Mouse (Mus musculus) cortical plate, adult 2 months (tissue): ENCODE data around the gene Cd47. TPM values are rescaled to one million over a fixed set of nuclear protein-coding genes. Genes with fewer than 3 reads are reported as not detected.

ENCODE experiments used
- H3K27ac ChIP-seq: fragments of 200-500 bp; 2 replicates; pipeline ENCODE4 v1.5.1; 2012; ENCODE audit warnings: low read length, control low read depth, inconsistent platforms; ENCODE audit not compliant: insufficient read depth
- H3K4me1 ChIP-seq: fragments of 200-500 bp; 2 replicates; pipeline ENCODE4 v1.6.1; 2011; ENCODE audit warnings: low read length; ENCODE audit not compliant: control insufficient read depth, insufficient read depth
- H3K4me3 ChIP-seq: fragments of 200-500 bp; 2 replicates; pipeline ENCODE4 v1.5.1; 2011; ENCODE audit warnings: mild to moderate bottlenecking, low read length, control low read depth; ENCODE audit not compliant: insufficient read depth
- CTCF ChIP-seq: fragments of 200-500 bp; IDR thresholded peaks from 2 replicates; pipeline ENCODE4 v1.5.1; 2011; ENCODE audit warnings: mild to moderate bottlenecking, control low read depth, low read length; ENCODE audit not compliant: insufficient read depth; ENCODE audit errors: extremely low read depth
- POLR2A ChIP-seq: fragments of 200-500 bp; IDR thresholded peaks from 2 replicates; pipeline ENCODE4 v1.6.1; 2011; ENCODE audit warnings: mild to moderate bottlenecking, low read length, control low read depth; ENCODE audit not compliant: insufficient read depth; ENCODE audit errors: extremely low read depth
- polyA plus RNA-seq: library from polyadenylated mRNA; depleted of rRNA; stranded (reverse); fragments of >200 nt; gene quantifications from 2 replicates; pipeline ENCODE4 v1.2.3, GENCODE M21; 2012

Gene Cd47
- polyA plus RNA-seq, 1 experiment: 112 TPM

GRCm38 (mm10) chr16:49938483-49939301 is 138.4 kb downstream of the Cd47 start:
- Histone ChIP-seq H3K27ac (no peak overlapping the region), H3K4me1 (0 out of 2 replicates have a peak, but pooled peaks cover 1% of the 10 kb centered on the region), H3K4me3 (no peak overlapping the region)
- no peak for TF ChIP-seq CTCF
- no peak for TF ChIP-seq POLR2A

GRCm38 (mm10) chr16:49939376-49939775 is 139.0 kb downstream of the Cd47 start:
- H3K4me1 ChIP-seq: 0 out of 2 replicates have a peak, but pooled peaks cover 1% of the 10 kb centered on the region
- no peak overlapping the region for H3K4me3 ChIP-seq
- no peak overlapping the region for H3K27ac ChIP-seq
- TF ChIP-seq CTCF (no peak), POLR2A (no peak)

GRCm38 (mm10) chr16:49940473-49940872 is 140.1 kb downstream of the Cd47 start:
- no peak overlapping the region for H3K27ac ChIP-seq
- H3K4me1 ChIP-seq: 0 out of 2 replicates have a peak, but pooled peaks cover 1% of the 10 kb centered on the region
- no peak overlapping the region for H3K4me3 ChIP-seq
- TF ChIP-seq CTCF (no peak), POLR2A (no peak)

GRCm38 (mm10) chr16:49941031-49941430 is 140.7 kb downstream of the Cd47 start:
- H3K4me3 ChIP-seq: no peak overlapping the region
- 0 out of 2 replicates have a peak, but pooled peaks cover 1% of the 10 kb centered on the region for H3K4me1 ChIP-seq
- H3K27ac ChIP-seq: no peak overlapping the region
- TF ChIP-seq POLR2A: no peak
- TF ChIP-seq CTCF: no peak

- TF ChIP-seq CTCF (no peak), POLR2A (no peak)
- H3K27ac ChIP-seq: no peak overlapping the region
- no peak overlapping the region for H3K4me3 ChIP-seq
- H3K4me1 ChIP-seq: no peaks in the 10 kb centered on the region
Measured at GRCm38 (mm10) chr16:49943726-49944125, 143.4 kb downstream of the Cd47 start.

GRCm38 (mm10) chr16:49945084-49945483 is 144.8 kb downstream of the Cd47 start:
- H3K27ac ChIP-seq: no peak overlapping the region
- no peak for TF ChIP-seq POLR2A
- TF ChIP-seq CTCF: no peak

GRCm38 (mm10) chr16:49947049-49947448 is 146.7 kb downstream of the Cd47 start:
- no peak overlapping the region for H3K4me3 ChIP-seq
- no peak overlapping the region for H3K27ac ChIP-seq
- TF ChIP-seq CTCF: no peak
- no peak for TF ChIP-seq POLR2A
- no peaks in the 10 kb centered on the region for H3K4me1 ChIP-seq

More at GRCm38 (mm10) chr16:49945084-49945483, 144.8 kb downstream of the Cd47 start:
- H3K4me3 ChIP-seq: no peak overlapping the region
- H3K4me1 ChIP-seq: no peaks in the 10 kb centered on the region

GRCm38 (mm10) chr16:49947610-49948009 is 147.3 kb downstream of the Cd47 start:
- H3K4me3 ChIP-seq: no peak overlapping the region
- TF ChIP-seq CTCF: no peak
- H3K4me1 ChIP-seq: no peaks in the 10 kb centered on the region
- H3K27ac ChIP-seq: no peak overlapping the region

- no peak for TF ChIP-seq CTCF
- H3K27ac ChIP-seq: no peak overlapping the region
- no peaks in the 10 kb centered on the region for H3K4me1 ChIP-seq
- no peak overlapping the region for H3K4me3 ChIP-seq
Measured at GRCm38 (mm10) chr16:49948287-49948686, 148.0 kb downstream of the Cd47 start.

- TF ChIP-seq CTCF (no peak), POLR2A (no peak)
- Histone ChIP-seq H3K27ac (no peak overlapping the region), H3K4me3 (no peak overlapping the region)
Measured at GRCm38 (mm10) chr16:49949261-49949660, 148.9 kb downstream of the Cd47 start.

More at GRCm38 (mm10) chr16:49949261-49949660, 148.9 kb downstream of the Cd47 start:
- no peaks in the 10 kb centered on the region for H3K4me1 ChIP-seq
